Mouse (Mus musculus) heart, adult 2 months (tissue): ENCODE data around the gene Ddx28.

Experiments used
- CTCF ChIP-seq: fragments of 200-600 bp; IDR thresholded peaks from 2 replicates; pipeline ENCODE4 v1.8.1; 2022; ENCODE audit warnings: antibody characterized with exemption, mild to moderate bottlenecking, moderate library complexity
- EP300 ChIP-seq: fragments of 200-500 bp; IDR thresholded peaks from 2 replicates; pipeline ENCODE4 v1.6.1; 2011; ENCODE audit warnings: low read depth, low read length, control low read depth; ENCODE audit not compliant: insufficient read depth

DNA sequence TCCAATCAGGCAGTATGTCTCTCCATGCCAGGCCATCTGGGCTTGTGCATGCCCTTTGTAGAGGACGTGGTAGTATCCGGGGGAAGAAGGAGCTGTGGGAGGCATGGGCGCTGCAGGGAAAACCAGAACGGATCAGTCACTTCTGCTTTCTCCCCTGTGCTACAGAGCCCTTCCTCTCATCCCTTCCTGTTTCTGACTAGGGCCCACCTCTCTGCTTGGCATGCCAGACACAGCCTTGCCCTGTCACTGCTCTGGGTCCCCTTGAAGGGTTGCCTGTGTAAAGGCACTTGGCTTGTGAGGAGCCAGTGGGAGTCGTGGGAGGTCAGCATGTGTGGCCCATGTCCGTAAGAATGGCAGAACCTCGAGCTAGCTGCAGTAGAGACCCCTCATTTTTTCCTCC is 15.3 kb downstream of the Ddx28 start:
- TF ChIP-seq EP300 (no peak), CTCF (no peak)
